Mouse (Mus musculus) olfactory bulb, adult 2 months (tissue): Measurements from ENCODE around the gene Cyp4f15.

ENCODE experiments used
- CTCF ChIP-seq: fragments of 200-500 bp; IDR thresholded peaks from 2 replicates; pipeline ENCODE4 v1.5.1; 2012; ENCODE audit warnings: low read depth, mild to moderate bottlenecking, low read length, moderate library complexity; ENCODE audit not compliant: insufficient read depth
- POLR2A ChIP-seq: fragments of 200-500 bp; IDR thresholded peaks from 2 replicates; pipeline ENCODE4 v1.6.1; 2012; ENCODE audit warnings: mild to moderate bottlenecking, low read depth, low read length, moderate library complexity; ENCODE audit not compliant: insufficient read depth

- TF ChIP-seq POLR2A (no peak), CTCF (no peak)
These were observed 37.3 kb downstream of the Cyp4f15 start for GRCm38 (mm10) chr17:32722771-32723170.
